Mouse (Mus musculus): Measurements from ENCODE around the gene Ppp2r5d.

The Ppp2r5d gene

DNA sequence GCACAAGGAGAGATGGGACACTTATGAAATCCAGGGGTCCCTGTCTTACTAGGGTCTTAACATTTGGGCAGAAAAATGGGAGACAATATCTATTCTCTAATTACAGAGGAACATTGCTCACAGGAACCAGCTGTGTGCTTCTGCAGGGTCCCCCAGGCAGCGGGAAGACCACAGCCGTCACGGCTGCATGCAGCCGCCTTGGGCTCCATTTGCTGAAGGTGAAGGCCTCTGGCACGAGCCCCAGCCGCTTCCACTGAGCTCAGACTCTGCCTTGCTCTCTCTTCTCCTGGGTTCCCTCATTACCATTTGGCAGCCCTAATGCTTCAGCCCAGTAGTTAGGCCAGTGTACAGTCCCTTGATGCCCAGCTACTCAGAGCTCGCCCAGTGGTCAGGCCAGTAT, 16.2 kb upstream of the Ppp2r5d start:
- no peak for DNase-seq (ENCODE audit: low read depth, low spot score)

DNA sequence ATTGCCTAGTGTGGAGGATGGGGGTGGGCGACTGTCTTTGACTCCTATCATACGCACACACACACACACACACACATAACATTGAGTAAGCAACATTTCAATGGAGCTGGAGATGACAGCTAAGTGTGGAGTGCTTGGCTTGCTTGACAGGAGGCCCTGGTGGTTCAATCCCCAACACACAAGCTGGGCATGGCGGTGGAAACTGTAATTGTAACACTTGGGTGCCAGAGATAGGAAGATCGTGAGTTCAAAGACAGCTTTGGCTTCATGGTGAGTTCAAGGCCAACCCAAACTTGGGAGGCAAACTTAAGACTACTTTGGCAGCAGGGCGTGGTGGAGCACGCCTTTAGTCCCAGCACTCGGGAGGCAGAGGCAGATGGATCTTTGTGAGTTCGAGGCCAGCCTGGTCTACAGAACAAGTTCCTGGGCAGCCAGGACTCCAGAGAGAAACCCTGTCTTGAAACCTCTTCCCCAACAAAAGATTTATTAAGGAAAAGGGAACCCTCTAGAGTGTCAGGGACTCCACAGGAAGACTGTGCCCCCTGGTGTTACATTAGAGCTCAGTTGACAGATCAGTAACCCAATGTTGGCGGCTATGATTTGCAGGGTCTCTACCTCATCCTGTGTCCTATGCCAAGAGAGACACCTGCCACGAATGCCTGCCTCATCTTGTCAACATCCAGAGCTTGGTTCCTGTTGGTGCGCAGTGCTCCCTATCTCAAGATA, 10.0 kb upstream of the Ppp2r5d start:
- DNase-seq (ENCODE audit: low read depth, low spot score) = peak; percentile 84

DNA sequence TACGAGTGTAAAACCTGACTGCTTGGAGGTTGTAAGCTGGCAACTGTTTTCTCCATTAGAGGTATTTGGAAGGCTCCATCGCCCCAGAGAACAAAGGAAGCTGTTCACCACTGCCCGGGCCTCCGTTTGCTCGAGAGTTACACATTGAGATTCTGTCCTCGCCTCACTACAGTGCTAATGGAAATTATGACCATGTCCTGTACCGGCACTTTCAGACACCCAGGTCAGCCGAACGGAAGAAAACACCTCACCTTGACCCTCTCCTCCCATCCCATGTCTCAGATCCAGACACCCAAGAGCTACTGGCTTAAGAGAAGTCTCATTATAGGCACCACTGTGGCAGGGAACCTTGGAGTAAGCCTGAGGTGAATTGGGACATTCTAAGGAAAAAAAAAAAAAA, 8.9 kb upstream of the Ppp2r5d start:
- no peak for DNase-seq (ENCODE audit: low read depth, low spot score)

DNA sequence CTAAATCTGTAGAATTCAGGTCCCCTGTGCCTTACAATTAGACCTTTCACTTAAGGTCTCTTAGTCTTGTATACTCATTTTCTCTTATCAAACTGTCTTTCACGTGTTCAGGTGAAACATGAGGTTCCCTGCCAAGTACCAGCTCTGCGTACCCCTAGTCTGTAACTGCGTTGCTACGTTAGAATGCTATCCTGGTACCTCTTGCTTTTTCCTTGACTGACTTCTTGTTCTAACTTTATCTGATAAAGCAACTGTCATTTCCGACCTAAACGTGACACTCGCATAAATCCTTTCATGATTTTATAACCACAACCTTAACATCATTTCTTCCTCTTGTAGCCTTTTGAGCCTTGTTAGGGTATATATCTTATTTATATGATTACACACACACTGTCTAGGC, 7.5 kb upstream of the Ppp2r5d start:
- DNase-seq (ENCODE audit: low read depth, low spot score) = no peak

DNA sequence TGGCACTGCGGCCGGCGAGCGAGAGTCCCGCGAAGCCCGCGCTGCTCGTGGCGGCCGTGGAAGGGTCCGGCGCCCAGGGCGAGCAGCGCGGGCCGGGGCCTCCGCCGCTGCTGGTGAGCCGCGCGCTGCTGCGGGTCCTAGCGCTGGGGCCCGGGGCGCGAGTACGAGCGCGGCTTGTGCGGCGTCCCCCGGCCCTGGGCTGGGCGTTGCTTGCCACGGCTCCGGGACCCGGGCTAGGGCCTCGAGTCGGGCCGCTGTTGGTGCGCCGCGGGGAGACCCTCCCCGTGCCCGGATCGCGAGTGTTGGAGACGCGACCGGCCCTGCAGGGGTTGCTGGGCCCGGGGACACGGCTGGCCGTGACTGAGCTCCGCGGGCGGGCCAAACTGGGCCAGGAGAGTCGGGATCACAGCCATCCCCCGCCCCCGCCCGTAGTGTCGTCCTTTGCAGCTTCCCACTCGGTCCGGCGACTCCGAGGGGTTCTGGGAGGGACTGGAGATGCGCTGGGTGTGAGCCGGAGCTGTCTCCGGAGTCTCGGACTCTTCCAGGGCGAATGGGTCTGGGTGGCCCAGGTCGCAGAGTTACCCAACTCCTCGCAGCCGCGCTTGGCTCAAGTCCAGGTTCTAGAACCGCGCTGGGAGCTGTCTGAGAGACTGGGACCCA, 6.8 kb upstream of the Ppp2r5d start:
- peak; percentile 46 for DNase-seq (ENCODE audit: low read depth, low spot score)

DNA sequence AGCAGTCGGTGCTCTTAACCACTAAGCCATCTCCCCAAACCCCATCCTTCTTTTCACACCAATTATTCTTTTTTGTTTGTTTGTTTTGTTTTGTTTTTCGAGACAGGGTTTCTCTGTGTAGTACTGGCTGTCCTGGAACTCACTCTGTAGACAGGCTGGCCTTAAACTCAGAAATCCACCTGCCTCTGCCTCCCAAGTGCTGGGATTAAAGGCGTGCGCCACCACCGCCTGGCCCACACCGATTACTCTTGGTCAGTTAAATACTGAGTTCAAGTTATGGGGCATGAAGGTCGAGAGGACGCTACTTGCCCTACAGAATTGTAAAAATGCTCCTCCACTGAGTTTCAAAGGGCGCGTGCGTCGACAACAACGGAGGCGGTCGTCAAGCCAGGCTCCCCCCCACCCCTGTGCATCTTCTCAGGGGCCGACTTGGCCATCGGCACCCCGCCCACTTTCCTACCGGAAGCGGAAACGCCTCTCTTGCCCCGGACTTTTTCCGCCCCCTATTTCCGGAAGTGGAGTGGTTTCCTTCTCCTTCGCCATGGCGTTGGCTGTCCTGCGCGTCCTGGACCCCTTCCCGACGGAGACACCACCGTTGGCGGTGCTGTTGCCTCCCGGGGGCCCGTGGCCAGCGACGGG, 6.2 kb upstream of the Ppp2r5d start, which contains the start of gene Pex6:
TSS of gene Pex6 (plus strand) at position 505 of the 639 bp plus-strand sequence.
- peak; percentile 97 for DNase-seq (ENCODE audit: low read depth, low spot score)

DNA sequence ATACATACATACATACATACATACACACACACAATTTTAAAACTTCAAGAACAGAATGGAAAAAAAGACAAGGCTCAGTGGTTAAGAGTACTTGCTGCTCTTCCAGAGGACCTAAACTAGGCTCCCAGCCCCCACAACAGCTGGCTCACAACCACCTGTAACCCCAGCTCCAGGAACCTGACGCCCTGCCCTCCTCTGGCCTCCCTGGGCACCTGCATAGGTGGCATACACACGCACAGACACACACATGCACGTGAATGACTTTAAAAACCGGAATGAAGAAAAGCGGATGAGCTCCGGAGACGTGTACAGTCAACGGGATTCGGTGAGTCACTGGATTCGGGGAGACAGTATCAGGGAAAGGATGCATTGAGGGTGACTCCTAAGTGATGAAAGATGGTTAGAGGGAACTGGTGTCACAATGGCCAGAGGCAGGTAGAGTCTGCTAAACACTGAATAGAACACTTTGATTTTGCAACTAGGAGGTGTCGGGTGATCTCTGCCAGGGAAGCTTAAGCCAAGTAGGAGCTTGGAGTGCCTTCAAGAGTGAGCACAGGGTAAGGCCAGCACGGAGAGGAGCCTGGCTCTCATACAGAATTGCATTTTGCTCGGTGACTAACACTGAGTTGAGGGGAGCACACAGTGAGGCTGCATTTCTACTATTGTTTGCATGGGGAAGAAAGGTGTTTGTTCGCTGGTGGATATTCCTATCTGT, 1.6 kb upstream of the Ppp2r5d start:
- DNase-seq (ENCODE audit: low read depth, low spot score) = no peak

DNA sequence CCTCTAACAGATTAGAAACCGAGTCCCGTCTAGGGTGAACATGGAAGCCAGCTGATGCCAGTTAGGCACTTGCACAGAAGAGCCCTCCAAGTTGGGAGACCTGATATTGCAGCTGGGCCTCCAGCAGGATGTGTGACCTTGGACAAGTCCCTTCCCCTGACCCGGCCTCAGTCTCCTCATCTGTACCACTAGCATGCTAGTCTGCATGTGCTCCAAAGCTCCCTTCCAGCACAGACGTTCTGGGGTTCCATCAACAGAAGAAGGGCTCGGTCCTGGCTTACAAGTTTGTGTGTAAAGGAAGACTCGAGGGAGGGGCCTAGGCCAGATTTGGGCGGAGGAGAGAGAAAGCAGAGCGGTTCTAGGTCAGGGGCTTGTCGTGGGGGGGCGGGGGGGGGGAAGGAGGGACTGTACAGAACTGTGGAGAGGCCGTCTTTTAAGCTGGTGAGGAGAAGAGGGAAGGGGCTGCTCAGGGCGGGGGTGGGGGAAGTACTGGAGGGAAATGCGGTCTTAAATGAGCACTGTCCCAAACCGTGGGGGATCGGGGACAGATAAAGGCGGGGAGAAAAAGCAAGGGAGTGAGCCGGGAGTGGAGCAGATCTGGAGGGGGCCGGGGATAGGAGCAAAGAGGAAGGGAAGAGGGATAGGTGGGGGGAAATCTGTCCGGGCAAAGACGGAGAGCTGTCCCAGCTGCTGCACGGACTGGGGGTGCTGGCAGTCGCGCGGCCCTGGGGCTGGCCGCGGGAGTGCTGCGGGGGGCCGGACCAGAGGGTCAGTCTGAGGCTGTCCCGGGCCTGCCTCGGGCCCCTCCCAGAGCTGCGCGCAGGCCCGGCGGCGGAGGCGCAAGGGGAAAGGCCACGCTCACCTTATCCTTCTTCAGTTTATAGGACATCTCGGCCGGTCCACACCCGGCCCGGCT, 682 bp downstream of the Ppp2r5d start:
- DNase-seq (ENCODE audit: low read depth, low spot score) = peak; percentile 56

DNA sequence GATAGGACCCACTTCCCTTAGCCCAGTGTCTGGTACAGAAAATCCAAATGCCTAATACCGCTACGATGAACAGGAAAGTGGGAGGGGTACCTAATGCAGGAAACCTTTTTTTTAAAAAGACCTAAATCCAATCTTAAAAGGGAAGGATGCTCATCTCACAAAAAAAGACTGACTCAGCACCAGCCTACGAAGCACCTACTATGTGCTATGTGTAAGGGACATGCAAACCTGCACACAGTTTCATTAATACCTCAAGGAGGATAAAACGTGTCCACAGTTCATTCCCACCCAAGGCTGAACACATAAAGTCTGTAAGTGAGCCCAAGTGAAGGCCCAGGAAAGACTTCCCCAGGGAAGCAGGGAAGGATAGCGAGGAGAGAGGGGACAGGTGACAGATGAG, 2.4 kb downstream of the Ppp2r5d start:
- no peak for DNase-seq (ENCODE audit: low read depth, low spot score)

DNA sequence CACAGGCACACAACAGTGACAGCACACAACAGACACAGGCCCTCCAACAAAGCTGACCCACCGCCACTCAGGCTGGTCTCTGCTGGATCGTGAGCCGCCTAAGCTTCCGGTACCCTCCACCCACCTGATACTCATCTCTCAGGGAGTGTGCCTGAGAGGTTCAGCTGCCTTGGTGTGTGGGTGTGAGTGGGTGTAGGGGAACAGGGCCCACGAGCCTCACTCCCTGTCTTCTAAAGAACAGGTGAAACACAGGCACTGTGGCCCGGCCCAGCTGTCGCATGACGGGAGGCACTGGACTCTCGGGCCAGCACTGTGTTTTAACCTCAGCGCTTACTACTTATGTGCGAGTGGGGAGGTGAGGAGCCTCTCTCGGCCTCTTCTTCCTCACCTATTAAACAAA, 2.8 kb downstream of the Ppp2r5d start:
- DNase-seq (ENCODE audit: low read depth, low spot score) = no peak

DNA sequence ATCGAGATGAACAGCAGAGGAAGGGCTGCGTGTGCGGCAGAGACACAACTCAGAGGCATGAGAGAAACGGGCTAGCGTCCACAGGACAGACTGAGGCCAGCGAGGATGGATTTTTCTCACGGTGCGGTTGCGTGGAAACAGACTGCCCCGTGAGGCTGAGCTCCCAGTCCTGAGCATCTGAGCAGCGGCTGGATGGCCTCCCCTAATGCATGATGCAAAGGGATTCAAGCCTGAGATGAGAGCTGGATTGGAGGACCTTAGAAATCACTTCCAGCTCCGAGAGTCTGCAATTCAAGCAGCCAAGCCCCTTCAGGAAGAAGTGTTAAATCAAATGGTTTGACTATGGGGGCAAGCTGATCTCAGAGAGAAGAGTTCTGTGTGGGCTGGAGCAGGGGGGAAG, 3.4 kb downstream of the Ppp2r5d start:
- no peak for DNase-seq (ENCODE audit: low read depth, low spot score)

DNA sequence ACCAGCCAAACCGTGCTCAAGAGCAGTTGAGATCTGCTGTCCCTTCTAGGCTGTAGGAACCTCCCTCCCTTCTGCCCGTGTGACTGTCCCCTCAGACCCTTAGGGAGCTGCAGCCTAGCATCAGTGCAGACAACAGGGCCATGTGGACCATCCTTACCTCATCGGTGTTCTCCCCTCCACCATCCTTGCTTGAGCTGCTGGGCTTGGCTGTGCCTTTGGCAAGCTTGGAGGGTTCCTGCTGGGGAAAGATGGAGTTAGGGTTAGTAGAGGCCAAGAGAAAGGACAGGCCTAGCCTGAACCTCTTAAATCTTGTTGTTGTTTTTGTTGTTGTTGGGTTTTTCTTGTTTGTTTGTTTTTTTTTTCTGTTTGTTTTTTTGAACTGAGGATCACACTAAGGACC, 5.0 kb downstream of the Ppp2r5d start:
- no peak for DNase-seq (ENCODE audit: low read depth, low spot score)

DNA sequence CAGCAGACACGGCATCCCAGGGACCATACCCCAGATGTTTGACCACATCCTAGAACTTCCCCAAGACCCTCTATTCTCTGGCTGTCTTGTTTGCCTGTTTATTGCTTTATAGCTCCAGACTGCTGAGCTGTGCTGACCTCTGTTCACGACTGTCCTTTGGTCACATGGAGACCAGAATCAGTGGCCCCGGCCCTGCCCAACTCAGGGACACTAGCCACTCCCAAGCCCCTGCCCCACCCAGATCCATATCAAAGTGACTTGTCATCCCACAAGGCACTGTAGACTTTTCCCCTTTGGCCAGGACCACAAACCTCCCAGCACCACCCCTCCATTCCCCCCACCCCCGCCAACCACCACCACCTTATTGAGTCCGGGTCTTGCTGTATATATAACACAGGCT, 5.7 kb downstream of the Ppp2r5d start:
- DNase-seq (ENCODE audit: low read depth, low spot score) = no peak

DNA sequence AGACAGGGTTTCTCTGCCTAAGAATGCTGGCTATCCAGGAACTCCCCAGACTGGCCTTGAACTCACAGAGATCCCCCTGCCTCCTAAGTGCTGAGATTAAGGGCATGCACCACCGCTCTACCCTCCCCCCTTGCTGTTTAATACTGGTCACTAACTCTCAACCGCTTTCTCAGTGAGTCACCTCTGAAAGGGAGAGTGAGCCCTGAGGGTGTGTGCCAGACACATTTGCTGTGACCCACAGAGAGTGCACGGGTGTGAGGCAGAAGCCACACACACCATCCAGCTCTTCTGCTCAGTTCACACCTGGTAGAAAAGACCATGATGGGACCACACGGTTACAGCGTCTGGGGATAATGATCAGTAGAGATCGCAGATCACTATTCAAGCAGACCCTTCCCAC, 6.4 kb downstream of the Ppp2r5d start:
- DNase-seq (ENCODE audit: low read depth, low spot score) = no peak

DNA sequence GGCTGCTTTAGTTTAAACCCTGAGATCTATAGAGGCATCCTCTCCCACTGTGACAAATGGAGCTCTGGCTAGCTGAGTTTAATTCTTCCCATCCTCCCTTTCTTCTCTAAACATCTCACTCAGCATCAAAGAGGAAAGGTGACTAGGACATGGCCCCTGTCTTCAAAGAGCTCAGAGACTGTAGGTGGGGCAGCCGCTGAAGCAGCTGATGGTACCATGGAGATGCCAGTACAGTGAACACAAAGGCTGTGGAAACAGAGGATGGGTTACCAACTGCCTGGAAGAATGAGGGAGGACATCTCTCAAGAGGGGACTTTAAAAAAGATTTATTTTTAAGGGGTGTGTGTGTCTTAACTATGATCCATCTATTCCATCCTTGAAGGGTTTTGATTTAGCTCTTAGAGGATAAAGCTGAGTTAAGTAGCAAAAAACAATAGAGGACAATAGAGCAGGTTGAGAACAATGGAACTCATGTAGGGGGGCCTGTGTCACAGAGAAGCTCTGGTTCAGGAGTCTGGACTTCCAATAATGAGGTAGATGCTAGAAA, 10.3 kb downstream of the Ppp2r5d start:
- peak; percentile 54 for DNase-seq (ENCODE audit: low read depth, low spot score)

DNA sequence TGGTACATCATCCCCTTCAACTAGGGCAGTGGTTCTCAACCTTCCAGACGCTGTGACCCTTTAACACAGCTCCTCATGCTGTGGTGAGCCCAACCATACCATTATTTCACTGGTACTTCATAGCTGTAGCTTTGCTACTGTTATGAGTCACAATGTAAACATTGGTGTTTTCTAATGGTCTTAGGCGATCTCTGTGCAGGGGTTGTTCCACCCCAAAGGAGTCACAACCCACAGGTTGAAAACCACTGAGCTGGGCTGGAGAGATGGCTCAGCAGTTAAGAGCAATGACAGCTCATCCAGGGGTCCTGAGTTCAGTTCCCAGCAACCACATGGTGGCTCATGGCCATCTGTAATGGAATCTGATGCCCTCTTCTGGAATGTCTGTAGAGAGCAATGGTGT, 13.5 kb downstream of the Ppp2r5d start:
- DNase-seq (ENCODE audit: low read depth, low spot score) = no peak

DNA sequence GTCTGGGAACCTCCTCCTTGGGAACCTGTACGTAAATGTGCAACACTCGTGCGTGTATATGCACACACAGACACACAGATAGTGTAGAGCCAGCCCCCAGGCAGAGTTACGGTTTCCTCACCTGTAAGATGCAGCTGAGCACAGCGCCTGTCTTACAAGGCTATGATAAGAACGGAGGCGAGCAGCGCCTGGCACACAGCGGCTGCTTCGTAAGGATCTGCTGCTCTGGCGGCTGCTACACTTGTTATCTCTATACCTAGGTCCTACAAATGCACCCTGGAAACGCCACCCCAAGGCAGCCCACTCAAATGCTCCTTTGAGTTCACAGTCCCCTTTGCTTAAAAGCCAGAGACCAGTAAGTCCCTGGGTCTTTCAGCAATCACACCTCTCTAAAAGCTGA, 14.2 kb downstream of the Ppp2r5d start:
- DNase-seq (ENCODE audit: low read depth, low spot score) = no peak

DNA sequence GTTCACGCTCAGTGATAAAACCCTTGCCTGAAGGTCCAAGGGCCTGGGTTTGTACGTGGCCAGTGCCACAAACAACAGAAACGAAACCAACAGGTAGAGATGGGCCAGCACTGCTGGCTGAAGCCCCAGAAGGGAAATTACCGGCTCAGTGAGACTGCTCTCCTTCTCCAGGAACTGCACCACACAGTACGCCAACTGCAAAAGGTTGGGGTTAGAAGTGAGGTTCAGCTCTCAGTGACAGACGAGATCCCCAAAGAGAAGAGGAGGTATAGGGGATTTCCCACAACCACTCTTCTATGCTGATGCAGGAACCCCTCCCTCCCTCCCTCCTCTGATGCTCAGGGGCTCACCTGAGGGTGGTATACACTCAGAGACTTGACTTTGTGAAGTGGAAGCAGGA, 19.0 kb downstream of the Ppp2r5d start:
- DNase-seq (ENCODE audit: low read depth, low spot score) = no peak

DNA sequence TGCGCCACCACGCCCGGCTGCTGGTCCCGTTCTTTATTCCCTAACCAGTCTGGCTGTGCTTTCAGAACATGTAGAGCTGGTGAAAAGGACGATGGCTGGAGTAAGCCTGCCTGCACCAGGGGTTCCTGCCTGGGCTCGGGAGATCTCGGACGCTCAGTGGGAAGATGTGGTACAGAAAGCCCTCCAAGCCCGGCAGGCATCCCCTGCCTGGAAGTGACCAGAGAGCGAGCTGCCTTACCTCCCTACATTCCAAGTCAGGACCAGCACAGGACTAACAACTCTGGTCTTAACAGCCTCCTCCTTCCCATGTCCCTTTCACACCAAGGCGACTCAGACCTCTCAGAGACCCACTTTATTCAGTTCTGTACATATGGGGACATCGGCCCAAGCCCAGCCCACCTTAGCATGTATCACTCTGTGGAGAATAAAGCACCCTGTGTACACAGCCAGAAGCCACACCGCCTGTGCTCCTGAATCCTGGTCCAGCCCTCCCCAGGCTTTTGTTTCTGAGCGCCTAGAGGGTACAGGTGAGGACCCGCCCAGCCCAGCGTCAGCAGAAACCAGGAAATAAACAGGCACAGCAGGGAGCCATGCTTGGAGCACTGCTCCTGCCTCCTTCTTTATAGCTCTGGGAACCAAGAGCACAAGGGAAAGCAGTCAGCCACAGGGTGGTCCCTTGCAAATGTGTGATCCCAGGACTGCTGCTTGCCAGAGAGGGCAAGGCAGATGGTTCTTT, 22.1 kb downstream of the Ppp2r5d start:
- peak; percentile 96 for DNase-seq (ENCODE audit: low read depth, low spot score)

DNA sequence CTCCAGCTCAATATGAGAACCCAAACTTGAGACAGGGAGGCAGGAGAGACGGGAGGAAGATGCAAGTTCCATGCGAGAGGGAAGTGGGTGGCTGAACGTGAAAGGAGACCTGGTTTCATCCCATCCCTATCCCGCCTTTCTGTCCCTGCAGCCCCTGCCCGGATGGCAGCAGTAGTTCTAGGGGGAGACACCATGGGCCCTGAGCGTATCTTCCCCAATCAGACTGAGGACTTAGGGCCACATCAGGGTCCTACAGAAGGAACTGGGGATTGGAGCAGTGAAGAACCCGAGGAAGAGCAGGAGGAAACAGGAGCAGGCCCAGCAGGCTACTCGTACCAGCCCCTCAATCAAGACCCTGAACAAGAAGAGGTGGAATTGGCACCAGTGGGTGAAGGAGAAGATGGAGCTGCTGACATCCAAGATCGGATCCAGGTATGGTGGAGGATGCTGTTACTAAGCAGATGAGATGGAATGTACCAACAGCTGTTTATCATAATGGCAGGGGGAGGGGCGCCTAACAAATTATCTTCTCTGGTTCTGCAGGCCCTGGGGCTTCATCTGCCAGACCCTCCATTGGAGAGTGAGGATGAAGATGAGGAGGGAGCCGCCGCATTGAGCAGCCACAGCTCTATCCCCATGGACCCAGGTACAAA, 23.3 kb downstream of the Ppp2r5d start:
- DNase-seq (ENCODE audit: low read depth, low spot score) = no peak
